Mouse (Mus musculus) lung, adult 2 months (tissue): ENCODE results near the gene Traf3ip3.

ENCODE experiments used
- CTCF ChIP-seq: fragments of 200-500 bp; IDR thresholded peaks from 2 replicates; pipeline ENCODE4 v1.5.1; 2011; ENCODE audit warnings: mild to moderate bottlenecking, low read length, control low read depth; ENCODE audit not compliant: insufficient read depth
- POLR2A ChIP-seq: fragments of 200-500 bp; IDR thresholded peaks from 2 replicates; pipeline ENCODE4 v1.6.1; 2011; ENCODE audit warnings: low read depth, mild to moderate bottlenecking, control low read depth, low read length, borderline replicate concordance; ENCODE audit errors: extremely low read depth

DNA sequence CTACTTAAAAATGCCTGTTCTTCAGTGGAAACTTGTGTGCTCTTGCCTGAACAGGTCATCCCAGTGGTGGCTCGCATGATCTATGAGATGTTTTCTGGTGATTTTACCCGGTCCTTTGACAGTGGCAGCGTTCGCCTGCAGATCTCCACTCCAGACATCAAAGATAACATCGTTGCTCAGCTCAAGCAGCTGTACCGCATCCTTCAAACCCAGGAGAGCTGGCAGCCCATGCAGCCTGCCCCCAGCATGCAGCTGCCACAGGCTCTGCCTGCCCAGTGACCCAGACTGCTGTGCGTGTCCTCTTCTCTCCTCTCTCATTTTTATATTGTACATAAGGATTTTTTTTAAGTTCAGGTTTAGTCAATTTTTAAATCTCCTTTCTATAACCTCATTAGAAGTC, 32.3 kb downstream of the Traf3ip3 start:
- TF ChIP-seq CTCF, result no peak
- TF ChIP-seq POLR2A, result no peak
